Mouse (Mus musculus): ENCODE measurements around the gene D430041D05Rik. TPM values are rescaled to one million over a fixed set of nuclear protein-coding genes. Genes with fewer than 3 reads are reported as not detected.

Gene D430041D05Rik
- polyA plus RNA-seq, 1 experiment, result 18.1 TPM

GRCm38 (mm10) chr2:104337619-104338018 is 73.2 kb downstream of the D430041D05Rik start:
- no peak for DNase-seq (ENCODE audit: low read depth)
- TF ChIP-seq CTCF (IDR thresholded peaks at IDR 0.05; ENCODE audit: borderline replicate concordance, extremely low read depth, insufficient read depth, insufficient read length) (no peak), POLR2A (IDR thresholded peaks at IDR 0.05; ENCODE audit: borderline replicate concordance, extremely low read depth, insufficient read depth, insufficient read length, poor library complexity, severe bottlenecking) (no peak)

- TF ChIP-seq POLR2A (IDR thresholded peaks at IDR 0.05; ENCODE audit: borderline replicate concordance, extremely low read depth, insufficient read depth, insufficient read length, poor library complexity, severe bottlenecking), result no peak
- TF ChIP-seq CTCF (IDR thresholded peaks at IDR 0.05; ENCODE audit: borderline replicate concordance, extremely low read depth, insufficient read depth, insufficient read length), result no peak
These were observed 75.0 kb downstream of the D430041D05Rik start for GRCm38 (mm10) chr2:104335824-104336223.

GRCm38 (mm10) chr2:104333952-104334351 is 76.9 kb downstream of the D430041D05Rik start:
- peak; percentile 55 for DNase-seq (ENCODE audit: low read depth)
- TF ChIP-seq POLR2A (IDR thresholded peaks at IDR 0.05; ENCODE audit: borderline replicate concordance, extremely low read depth, insufficient read depth, insufficient read length, poor library complexity, severe bottlenecking) (no peak), CTCF (IDR thresholded peaks at IDR 0.05; ENCODE audit: borderline replicate concordance, extremely low read depth, insufficient read depth, insufficient read length) (peak; percentile 12; the same call in 1 of the 2 replicates)

More at GRCm38 (mm10) chr2:104335824-104336223, 75.0 kb downstream of the D430041D05Rik start:
- no peak for DNase-seq (ENCODE audit: low read depth)

GRCm38 (mm10) chr2:104332707-104333106 is 78.1 kb downstream of the D430041D05Rik start:
- TF ChIP-seq CTCF (IDR thresholded peaks at IDR 0.05; ENCODE audit: borderline replicate concordance, extremely low read depth, insufficient read depth, insufficient read length) (no peak), POLR2A (IDR thresholded peaks at IDR 0.05; ENCODE audit: borderline replicate concordance, extremely low read depth, insufficient read depth, insufficient read length, poor library complexity, severe bottlenecking) (no peak)
- DNase-seq (ENCODE audit: low read depth), result no peak

GRCm38 (mm10) chr2:104331261-104331660 is 79.6 kb downstream of the D430041D05Rik start:
- TF ChIP-seq CTCF (IDR thresholded peaks at IDR 0.05; ENCODE audit: borderline replicate concordance, extremely low read depth, insufficient read depth, insufficient read length) (no peak), POLR2A (IDR thresholded peaks at IDR 0.05; ENCODE audit: borderline replicate concordance, extremely low read depth, insufficient read depth, insufficient read length, poor library complexity, severe bottlenecking) (no peak)
- no peak for DNase-seq (ENCODE audit: low read depth)

- TF ChIP-seq CTCF (IDR thresholded peaks at IDR 0.05; ENCODE audit: borderline replicate concordance, extremely low read depth, insufficient read depth, insufficient read length), result no peak
- TF ChIP-seq POLR2A (IDR thresholded peaks at IDR 0.05; ENCODE audit: borderline replicate concordance, extremely low read depth, insufficient read depth, insufficient read length, poor library complexity, severe bottlenecking), result no peak
- DNase-seq (ENCODE audit: low read depth), result no peak
These were observed 83.6 kb downstream of the D430041D05Rik start for GRCm38 (mm10) chr2:104327116-104327794.

GRCm38 (mm10) chr2:104323773-104324172 is 87.0 kb downstream of the D430041D05Rik start:
- DNase-seq (ENCODE audit: low read depth), result no peak
- TF ChIP-seq CTCF (IDR thresholded peaks at IDR 0.05; ENCODE audit: borderline replicate concordance, extremely low read depth, insufficient read depth, insufficient read length), result no peak
- TF ChIP-seq POLR2A (IDR thresholded peaks at IDR 0.05; ENCODE audit: borderline replicate concordance, extremely low read depth, insufficient read depth, insufficient read length, poor library complexity, severe bottlenecking), result no peak

- no peak for TF ChIP-seq CTCF (IDR thresholded peaks at IDR 0.05; ENCODE audit: borderline replicate concordance, extremely low read depth, insufficient read depth, insufficient read length)
- no peak for TF ChIP-seq POLR2A (IDR thresholded peaks at IDR 0.05; ENCODE audit: borderline replicate concordance, extremely low read depth, insufficient read depth, insufficient read length, poor library complexity, severe bottlenecking)
- no peak for DNase-seq (ENCODE audit: low read depth)
These were observed 87.5 kb downstream of the D430041D05Rik start for GRCm38 (mm10) chr2:104323351-104323750.

GRCm38 (mm10) chr2:104320061-104320624 is 90.7 kb downstream of the D430041D05Rik start:
- DNase-seq (ENCODE audit: low read depth), result no peak

GRCm38 (mm10) chr2:104319443-104319842 is 91.4 kb downstream of the D430041D05Rik start:
- TF ChIP-seq POLR2A (IDR thresholded peaks at IDR 0.05; ENCODE audit: borderline replicate concordance, extremely low read depth, insufficient read depth, insufficient read length, poor library complexity, severe bottlenecking) (no peak), CTCF (IDR thresholded peaks at IDR 0.05; ENCODE audit: borderline replicate concordance, extremely low read depth, insufficient read depth, insufficient read length) (no peak)
- DNase-seq (ENCODE audit: low read depth), result no peak

More at GRCm38 (mm10) chr2:104320061-104320624, 90.7 kb downstream of the D430041D05Rik start:
- TF ChIP-seq POLR2A (IDR thresholded peaks at IDR 0.05; ENCODE audit: borderline replicate concordance, extremely low read depth, insufficient read depth, insufficient read length, poor library complexity, severe bottlenecking) (no peak), CTCF (IDR thresholded peaks at IDR 0.05; ENCODE audit: borderline replicate concordance, extremely low read depth, insufficient read depth, insufficient read length) (no peak)

GRCm38 (mm10) chr2:104318881-104319280 is 91.9 kb downstream of the D430041D05Rik start:
- no peak for TF ChIP-seq POLR2A (IDR thresholded peaks at IDR 0.05; ENCODE audit: borderline replicate concordance, extremely low read depth, insufficient read depth, insufficient read length, poor library complexity, severe bottlenecking)
- no peak for TF ChIP-seq CTCF (IDR thresholded peaks at IDR 0.05; ENCODE audit: borderline replicate concordance, extremely low read depth, insufficient read depth, insufficient read length)
- peak; percentile 50 for DNase-seq (ENCODE audit: low read depth)

- TF ChIP-seq CTCF (IDR thresholded peaks at IDR 0.05; ENCODE audit: borderline replicate concordance, extremely low read depth, insufficient read depth, insufficient read length), result no peak
- no peak for TF ChIP-seq POLR2A (IDR thresholded peaks at IDR 0.05; ENCODE audit: borderline replicate concordance, extremely low read depth, insufficient read depth, insufficient read length, poor library complexity, severe bottlenecking)
- no peak for DNase-seq (ENCODE audit: low read depth)
These were observed 92.6 kb downstream of the D430041D05Rik start for GRCm38 (mm10) chr2:104318259-104318658.
